Mouse (Mus musculus) heart, adult 2 months (tissue): Measurements from ENCODE around the gene Rarb. TPM values are rescaled to one million over a fixed set of nuclear protein-coding genes. Genes with fewer than 3 reads are reported as not detected.
A peak's percentile ranks its signal among the peaks of the same experiment; 100 is the strongest.

Experiments used
- DNase-seq, 2 experiments: peaks; one replicate each; pipeline ENCODE4 v3.0.0; 2021
- H3K27ac ChIP-seq: fragments of 200-600 bp; 2 replicates; pipeline ENCODE4 v1.8.1; 2022
- H3K27me3 ChIP-seq: fragments of 200-500 bp; 2 replicates; pipeline ENCODE4 v1.6.1; 2012; ENCODE audit warnings: mild to moderate bottlenecking, low read length, inconsistent platforms, mixed read lengths; ENCODE audit not compliant: control insufficient read depth, insufficient read depth
- H3K36me3 ChIP-seq: fragments of 200-500 bp; 2 replicates; pipeline ENCODE4 v1.6.1; 2012; ENCODE audit warnings: low read length, inconsistent platforms; ENCODE audit not compliant: control insufficient read depth, insufficient read depth
- H3K4me1 ChIP-seq: fragments of 200-500 bp; 2 replicates; pipeline ENCODE4 v1.6.1; 2011; ENCODE audit warnings: low read length; ENCODE audit not compliant: control insufficient read depth, insufficient read depth
- H3K4me3 ChIP-seq: fragments of 200-600 bp; 2 replicates; pipeline ENCODE4 v1.8.1; 2022
- H3K79me2 ChIP-seq: fragments of 200-500 bp; replicated peaks from 2 replicates; pipeline ENCODE4 v1.6.1; 2012; ENCODE audit warnings: mild to moderate bottlenecking, inconsistent platforms, low read length, moderate library complexity, mixed read lengths; ENCODE audit not compliant: control insufficient read depth, insufficient read depth
- H3K9ac ChIP-seq: fragments of 200-500 bp; 2 replicates; pipeline ENCODE4 v1.6.1; 2012; ENCODE audit warnings: low read depth, mild to moderate bottlenecking, control low read depth, inconsistent platforms, low read length, mixed read lengths
- CTCF ChIP-seq: fragments of 200-600 bp; IDR thresholded peaks from 2 replicates; pipeline ENCODE4 v1.8.1; 2022; ENCODE audit warnings: antibody characterized with exemption, mild to moderate bottlenecking, moderate library complexity
- EP300 ChIP-seq: fragments of 200-500 bp; IDR thresholded peaks from 2 replicates; pipeline ENCODE4 v1.6.1; 2011; ENCODE audit warnings: low read depth, low read length, control low read depth; ENCODE audit not compliant: insufficient read depth
- POLR2A ChIP-seq: fragments of 200-500 bp; IDR thresholded peaks from 2 replicates; pipeline ENCODE4 v1.6.1; 2011; ENCODE audit warnings: mild to moderate bottlenecking, low read depth, low read length, control low read depth; ENCODE audit not compliant: insufficient read depth
- whole genome bisulfite sequencing: fragments of 180-500 bp; shearing (Covaris S2); methylation state at CpG from one replicate; pipeline ENCODE4 v1.1.7; 2018; 5-methylcytosine and 5-hydroxymethylcytosine counted together
- intact Hi-C: fragments of 180-260 bp; cut with DNase I; formaldehyde crosslinking; loops from one replicate; pipeline ENCODE4 v1.15.1; 2025
- polyA plus RNA-seq: library from polyadenylated mRNA; depleted of rRNA; stranded (reverse); fragments of >200 nt; gene quantifications from 2 replicates; pipeline ENCODE4 v1.2.3, GENCODE M21; 2012
- total RNA-seq, 2 experiments: library from RNA; stranded (reverse); gene quantifications; 2 replicates each; pipeline ENCODE4 v1.2.3; 2021

The Rarb gene
- total and polyA plus RNA-seq, 3 experiments = 8.1 to 21.0 (median 17.3) TPM

- Histone ChIP-seq H3K4me1 (no peaks in the 10 kb centered on the region; the same call in 1 of the 2 replicates), H3K27me3 (no peaks in the 10 kb centered on the region), H3K27ac (no peak overlapping the region), H3K4me3 (no peak overlapping the region), H3K9ac (no peak overlapping the region), H3K36me3 (peaks cover 14% of the 10 kb centered on the region), H3K79me2 (no peaks in the 10 kb centered on the region)
- 68% methylated on average over 6 of the region's 6 CpGs for WGBS
- intact Hi-C loops = no loop called here
- TF ChIP-seq CTCF (no peak), POLR2A (no peak), EP300 (no peak)
- DNase-seq = no peak
Observed at GRCm38 (mm10) chr14:16439385-16440126, 379.4 kb downstream of the Rarb start.

- no peak for TF ChIP-seq POLR2A
- TF ChIP-seq CTCF = no peak
- TF ChIP-seq EP300 = no peak
- Histone ChIP-seq H3K9ac (no peak overlapping the region), H3K4me1 (no peaks in the 10 kb centered on the region; the same call in 1 of the 2 replicates), H3K4me3 (no peak overlapping the region), H3K27me3 (no peaks in the 10 kb centered on the region), H3K79me2 (no peaks in the 10 kb centered on the region), H3K27ac (no peak overlapping the region), H3K36me3 (peaks cover 25% of the 10 kb centered on the region)
- 90% methylated on average over 4 of the region's 4 CpGs for WGBS
- no peak for DNase-seq
- intact Hi-C loops = no loop called here
Observed at GRCm38 (mm10) chr14:16437386-16437785, 381.6 kb downstream of the Rarb start.

- no peak overlapping the region for H3K9ac ChIP-seq
- H3K36me3 ChIP-seq = peaks cover 25% of the 10 kb centered on the region
- H3K27me3 ChIP-seq = no peaks in the 10 kb centered on the region
- H3K4me3 ChIP-seq = no peak overlapping the region
- no peaks in the 10 kb centered on the region; the same call in 1 of the 2 replicates for H3K4me1 ChIP-seq
- TF ChIP-seq CTCF (no peak; the same call in none of the 2 replicates), EP300 (0 out of 2 replicates have a peak, but pooled peaks have one; percentile 67)
- DNase-seq = peak; percentile 51 to 59
- WGBS = 75% methylated on average over 3 of the region's 3 CpGs
- H3K79me2 ChIP-seq = no peaks in the 10 kb centered on the region
- intact Hi-C loops = loop anchor here (2.0 kb wide), 2 partner anchors 140 to 970 kb away; no protein-coding TSS in a partner anchor
- H3K27ac ChIP-seq = peak overlapping the region; percentile 47
Observed at GRCm38 (mm10) chr14:16434396-16435171, 384.4 kb downstream of the Rarb start.

GRCm38 (mm10) chr14:16433206-16433605, 385.8 kb downstream of the Rarb start:
- Histone ChIP-seq H3K4me1 (no peaks in the 10 kb centered on the region; the same call in 1 of the 2 replicates), H3K36me3 (peaks cover 19% of the 10 kb centered on the region), H3K9ac (no peak overlapping the region), H3K79me2 (no peaks in the 10 kb centered on the region), H3K27ac (peak overlapping the region; percentile 64), H3K4me3 (no peak overlapping the region), H3K27me3 (no peaks in the 10 kb centered on the region)
- no peak for TF ChIP-seq EP300
- no peak for TF ChIP-seq POLR2A
- TF ChIP-seq CTCF = no peak
- DNase-seq = no peak
- intact Hi-C loops = no loop called here
- WGBS = 48% methylated on average over 2 of the region's 2 CpGs

- peaks cover 19% of the 10 kb centered on the region for H3K36me3 ChIP-seq
- 84% methylated on average over 3 of the region's 3 CpGs for WGBS
- TF ChIP-seq POLR2A = no peak
- no peak for TF ChIP-seq CTCF
- no peak for TF ChIP-seq EP300
- H3K4me1 ChIP-seq = no peaks in the 10 kb centered on the region; the same call in 1 of the 2 replicates
- H3K27ac ChIP-seq = peak overlapping the region; percentile 24; the same call in 1 of the 2 replicates
- DNase-seq = no peak
- H3K4me3 ChIP-seq = no peak overlapping the region
- no peaks in the 10 kb centered on the region for H3K79me2 ChIP-seq
- H3K27me3 ChIP-seq = no peaks in the 10 kb centered on the region
- no peak overlapping the region for H3K9ac ChIP-seq
- intact Hi-C loops = no loop called here
Observed at GRCm38 (mm10) chr14:16432550-16432949, 386.4 kb downstream of the Rarb start.
